Mouse (Mus musculus) MEL (cell line): ENCODE data around the gene Rgs4. TPM values are rescaled to one million over a fixed set of nuclear protein-coding genes. Genes with fewer than 3 reads are reported as not detected.

ENCODE experiments used
- DNase-seq: peaks from one replicate; pipeline ENCODE4 v3.0.0; 2011; ENCODE audit warnings: low read depth, low spot score
- H3K27ac ChIP-seq: 2 replicates; pipeline ENCODE4 v1.5.1; 2012; ENCODE audit warnings: low read depth, mild to moderate bottlenecking, control low read depth, low read length, moderate library complexity; ENCODE audit not compliant: control insufficient read depth
- H3K27me3 ChIP-seq, 2 experiments: fragments of 150-350 bp in 1 of 2; sonication (generic) in 1 of 2; 2 replicates each; pipeline ENCODE4 v1.6.1; 2012; ENCODE audit warnings: low read length in 2 of 2, mild to moderate bottlenecking in 2 of 2, improper control_type of control experiment in 1 of 2, moderate library complexity in 1 of 2; ENCODE audit not compliant: insufficient read depth in 2 of 2, control insufficient read depth in 1 of 2
- H3K36me3 ChIP-seq, 2 experiments: 2 replicates each; pipeline ENCODE4 v1.6.1; 2012 to 2014; ENCODE audit warnings: low read length in 2 of 2, improper control_type of control experiment in 1 of 2, inconsistent platforms in 1 of 2, mild to moderate bottlenecking in 1 of 2; ENCODE audit not compliant: insufficient read depth in 2 of 2, control insufficient read depth in 1 of 2
- H3K4me1 ChIP-seq, 2 experiments: fragments of 150-350 bp in 1 of 2; sonication (generic) in 1 of 2; 2 replicates each; pipeline ENCODE4 v1.6.1; 2012; ENCODE audit warnings: low read length in 2 of 2, improper control_type of control experiment in 1 of 2, mild to moderate bottlenecking in 1 of 2; ENCODE audit not compliant: insufficient read depth in 2 of 2, control insufficient read depth in 1 of 2
- H3K4me3 ChIP-seq, 2 experiments: fragments of 150-350 bp in 1 of 2; sonication (generic) in 1 of 2; 2 replicates each; pipeline ENCODE4 v1.5.1; 2012; ENCODE audit warnings: low read depth in 2 of 2, low read length in 2 of 2, mild to moderate bottlenecking in 2 of 2, moderate library complexity in 2 of 2, control low read depth in 1 of 2, improper control_type of control experiment in 1 of 2; ENCODE audit not compliant: control insufficient read depth in 1 of 2, insufficient read depth in 1 of 2
- H3K79me2 ChIP-seq: 2 replicates; pipeline ENCODE4 v1.6.1; 2012; ENCODE audit warnings: mild to moderate bottlenecking, low read length, moderate library complexity; ENCODE audit not compliant: control insufficient read depth, poor library complexity, insufficient read depth
- H3K9ac ChIP-seq: 2 replicates; pipeline ENCODE4 v1.6.1; 2012; ENCODE audit warnings: low read depth, mild to moderate bottlenecking, control low read depth, low read length, moderate library complexity; ENCODE audit not compliant: control insufficient read depth, poor library complexity, severe bottlenecking
- H3K9me3 ChIP-seq: fragments of 150-350 bp; sonication (generic); replicated peaks from 2 replicates; pipeline ENCODE4 v1.6.1; 2012; ENCODE audit warnings: mild to moderate bottlenecking, low read length, improper control_type of control experiment, moderate library complexity; ENCODE audit not compliant: insufficient read depth
- CHD2 ChIP-seq: IDR thresholded peaks from 2 replicates; pipeline ENCODE4 v1.6.1; 2011; ENCODE audit warnings: low read length, improper control_type of control experiment
- E2F4 ChIP-seq: IDR thresholded peaks from 2 replicates; pipeline ENCODE4 v1.6.1; 2011; ENCODE audit warnings: low read depth, low read length, improper control_type of control experiment, borderline replicate concordance
- EP300 ChIP-seq, 2 experiments: IDR thresholded peaks; 2 replicates each; pipeline ENCODE4 v1.6.1; 2011; ENCODE audit warnings: improper control_type of control experiment in 2 of 2, low read length in 2 of 2, low read depth in 1 of 2, mild to moderate bottlenecking in 1 of 2
- ETS1 ChIP-seq: IDR thresholded peaks from 2 replicates; pipeline ENCODE4 v1.6.1; 2012; ENCODE audit warnings: low read depth, mild to moderate bottlenecking, inconsistent platforms, low read length, improper control_type of control experiment, moderate library complexity
- GABPA ChIP-seq: IDR thresholded peaks from 2 replicates; pipeline ENCODE4 v1.6.1; 2012; ENCODE audit warnings: low read depth, mild to moderate bottlenecking, inconsistent platforms, low read length, improper control_type of control experiment, moderate library complexity
- GATA1 ChIP-seq: IDR thresholded peaks from 2 replicates; pipeline ENCODE4 v1.6.1; 2011; ENCODE audit warnings: low read depth, low read length, improper control_type of control experiment
- MAFK ChIP-seq: IDR thresholded peaks from 2 replicates; pipeline ENCODE4 v1.6.1; 2011; ENCODE audit warnings: low read depth, mild to moderate bottlenecking, low read length, improper control_type of control experiment, borderline replicate concordance
- MAX ChIP-seq: IDR thresholded peaks from 2 replicates; pipeline ENCODE4 v1.6.1; 2011; ENCODE audit warnings: low read length, improper control_type of control experiment
- MAZ ChIP-seq: IDR thresholded peaks from 2 replicates; pipeline ENCODE4 v1.6.1; 2012; ENCODE audit warnings: low read depth, mild to moderate bottlenecking, inconsistent platforms, low read length, improper control_type of control experiment
- MEF2A ChIP-seq: IDR thresholded peaks from 2 replicates; pipeline ENCODE4 v1.6.1; 2014; ENCODE audit warnings: low read depth, mild to moderate bottlenecking, inconsistent platforms, low read length, improper control_type of control experiment; ENCODE audit not compliant: poor library complexity, insufficient replicate concordance, severe bottlenecking; ENCODE audit errors: extremely low read depth
- MXI1 ChIP-seq: IDR thresholded peaks from 2 replicates; pipeline ENCODE4 v1.6.1; 2011; ENCODE audit warnings: mild to moderate bottlenecking, low read depth, low read length, improper control_type of control experiment
- POLR2A ChIP-seq, 2 experiments: IDR thresholded peaks; 2 replicates each; pipeline ENCODE4 v1.6.1; 2011 to 2012; ENCODE audit warnings: low read length in 2 of 2, mild to moderate bottlenecking in 2 of 2, control low read depth in 1 of 2, improper control_type of control experiment in 1 of 2, low read depth in 1 of 2, moderate library complexity in 1 of 2; ENCODE audit not compliant: control insufficient read depth in 1 of 2, insufficient read depth in 1 of 2, poor library complexity in 1 of 2
- POLR2AphosphoS5 ChIP-seq: IDR thresholded peaks from 2 replicates; pipeline ENCODE4 v1.6.1; 2012; ENCODE audit warnings: low read depth, borderline replicate concordance, mild to moderate bottlenecking, inconsistent platforms, low read length, moderate library complexity, mixed read lengths
- TAL1 ChIP-seq: IDR thresholded peaks from 2 replicates; pipeline ENCODE4 v1.6.1; 2012; ENCODE audit warnings: mild to moderate bottlenecking, inconsistent platforms, low read length, moderate library complexity, mixed read lengths
- UBTF ChIP-seq: IDR thresholded peaks from 2 replicates; pipeline ENCODE4 v1.6.1; 2012; ENCODE audit warnings: low read depth, mild to moderate bottlenecking, inconsistent platforms, low read length, improper control_type of control experiment, moderate library complexity, borderline replicate concordance; ENCODE audit not compliant: insufficient read depth
- USF1 ChIP-seq: IDR thresholded peaks from 2 replicates; pipeline ENCODE4 v1.6.1; 2014; ENCODE audit warnings: low read depth, mild to moderate bottlenecking, inconsistent platforms, low read length, improper control_type of control experiment, moderate library complexity
- USF2 ChIP-seq, 2 experiments: IDR thresholded peaks; 2 replicates each; pipeline ENCODE4 v1.6.1; 2011 to 2012; ENCODE audit warnings: improper control_type of control experiment in 2 of 2, low read length in 2 of 2, borderline replicate concordance in 1 of 2, inconsistent platforms in 1 of 2, low read depth in 1 of 2, mild to moderate bottlenecking in 1 of 2; ENCODE audit not compliant: insufficient read depth in 1 of 2
- ZC3H11A ChIP-seq: IDR thresholded peaks from 2 replicates; pipeline ENCODE4 v1.6.1; 2012; ENCODE audit warnings: low read depth, mild to moderate bottlenecking, inconsistent platforms, low read length, improper control_type of control experiment
- ZNF384 ChIP-seq: IDR thresholded peaks from 2 replicates; pipeline ENCODE4 v1.6.1; 2012; ENCODE audit warnings: low read depth, mild to moderate bottlenecking, inconsistent platforms, low read length, improper control_type of control experiment
- polyA plus RNA-seq, 2 experiments: library from polyadenylated mRNA; stranded (reverse) in 1 of 2; unstranded in 1 of 2; fragments of >175 nt in 1 of 2; fragments of >200 nt in 1 of 2; gene quantifications; 2 replicates each; pipeline versions ENCODE4 v1.2.1 to v1.2.4; 2012; ENCODE audit warnings: low replicate concordance in 2 of 2, low read depth in 1 of 2; ENCODE audit not compliant: insufficient read length in 2 of 2, insufficient read depth in 1 of 2, missing spikeins in 1 of 2
- total RNA-seq: library from RNA; depleted of rRNA; stranded (reverse); fragments of 300-350 nt; gene quantifications from 2 replicates; pipeline ENCODE4 v1.2.3, GENCODE M21; 2012

Gene Rgs4
- total and polyA plus RNA-seq, 3 experiments: not detected

DNA sequence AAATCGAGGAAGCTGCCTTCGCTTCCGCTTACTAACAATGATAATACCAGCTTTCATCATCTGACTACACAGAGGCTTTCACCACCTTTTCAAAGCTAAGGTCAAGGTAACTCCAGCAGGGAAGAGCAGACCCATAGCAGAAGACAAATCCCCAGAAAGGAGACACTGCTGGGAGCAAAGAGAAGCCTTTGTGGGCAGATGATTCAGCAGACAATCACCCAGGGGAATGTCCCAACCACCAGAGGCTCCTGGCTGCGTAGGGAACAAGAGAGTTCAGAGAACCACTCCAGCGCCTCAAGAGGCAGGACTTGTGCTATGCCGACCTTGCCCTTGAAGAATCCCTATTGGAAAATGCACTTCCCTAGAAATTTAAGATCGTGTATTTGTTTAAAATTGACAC is 29.1 kb upstream of the Rgs4 start:
- no peaks in the 10 kb centered on the region for H3K36me3 ChIP-seq
- H3K27ac ChIP-seq: no peak overlapping the region
- no peaks in the 10 kb centered on the region for H3K9me3 ChIP-seq
- no peak for DNase-seq
- no peak for TF ChIP-seq E2F4
- TF ChIP-seq MAFK: no peak
- TF ChIP-seq GABPA: no peak
- no peak for TF ChIP-seq MEF2A
- TF ChIP-seq ETS1: no peak
- no peak for TF ChIP-seq POLR2A (IDR thresholded peaks at IDR 0.05; ENCODE audit: control insufficient read depth in 1 of 2, insufficient read depth in 1 of 2, low read depth in 1 of 2, low read length in 2 of 2, poor library complexity in 1 of 2)
- no peak for TF ChIP-seq CHD2
- no peak for TF ChIP-seq EP300 (IDR thresholded peaks at IDR 0.05; ENCODE audit: low read depth in 1 of 2, low read length in 2 of 2)
- no peak for TF ChIP-seq GATA1
- no peak for TF ChIP-seq USF1
- TF ChIP-seq MAZ: no peak
- TF ChIP-seq, all 39 proteins: peak for 0
- no peaks in the 10 kb centered on the region for H3K4me1 ChIP-seq
- no peak overlapping the region for H3K4me3 ChIP-seq
- H3K79me2 ChIP-seq: no peaks in the 10 kb centered on the region
- no peaks in the 10 kb centered on the region for H3K27me3 ChIP-seq
- no peak overlapping the region for H3K9ac ChIP-seq

DNA sequence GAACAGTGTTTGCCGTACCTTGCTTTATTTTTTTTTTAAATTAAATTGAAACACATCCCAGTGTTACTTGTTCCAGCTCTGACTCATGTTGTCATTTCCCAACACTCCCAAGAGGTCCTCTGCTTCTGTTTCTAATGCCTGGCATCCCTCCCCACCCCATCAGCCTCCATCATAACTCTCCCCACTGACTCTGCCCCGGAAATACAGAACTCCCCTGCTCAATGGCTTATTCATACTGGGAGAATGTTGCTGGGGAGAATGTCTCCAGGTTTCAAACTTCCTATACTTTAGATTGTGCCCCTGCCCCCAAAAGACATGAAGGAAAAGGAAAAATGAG is 17.1 kb upstream of the Rgs4 start:
- Histone ChIP-seq H3K27me3 (no peaks in the 10 kb centered on the region; a peak in 1 of 4 replicates), H3K9me3 (no peaks in the 10 kb centered on the region), H3K4me1 (no peaks in the 10 kb centered on the region), H3K4me3 (no peak overlapping the region), H3K27ac (no peak overlapping the region)
- DNase-seq: no peak
- no peak for TF ChIP-seq GABPA
- TF ChIP-seq POLR2AphosphoS5: no peak
- TF ChIP-seq MXI1: no peak
- no peak for TF ChIP-seq ZNF384
- no peak for TF ChIP-seq UBTF
- TF ChIP-seq ZC3H11A: no peak
- TF ChIP-seq MAZ: no peak
- TF ChIP-seq TAL1: no peak
- no peak for TF ChIP-seq MAX
- TF ChIP-seq POLR2A (IDR thresholded peaks at IDR 0.05; ENCODE audit: control insufficient read depth in 1 of 2, insufficient read depth in 1 of 2, low read depth in 1 of 2, low read length in 2 of 2, poor library complexity in 1 of 2): no peak
- TF ChIP-seq USF2 (IDR thresholded peaks at IDR 0.05; ENCODE audit: borderline replicate concordance in 1 of 2, insufficient read depth in 1 of 2, low read depth in 1 of 2, low read length in 2 of 2): no peak
- TF ChIP-seq, all 39 proteins: peak for 0
- H3K79me2 ChIP-seq: no peaks in the 10 kb centered on the region
- H3K9ac ChIP-seq: no peak overlapping the region
- H3K36me3 ChIP-seq: no peaks in the 10 kb centered on the region
